Mouse (Mus musculus) limb, embryonic 11.5 days (tissue): ENCODE measurements around the gene Dhx33. TPM values are rescaled to one million over a fixed set of nuclear protein-coding genes. Genes with fewer than 3 reads are reported as not detected.

Source experiments
- ATAC-seq: fragments of 200-750 bp; cut with Nextera tagmentation; 2 replicates; pipeline ENCODE4 v1.8.0; 2017; ENCODE audit warnings: low read depth; ENCODE audit not compliant: insufficient number of reproducible peaks, low FRiP score, low TSS enrichment
- DNase-seq: peaks from one replicate; pipeline ENCODE4 v3.0.0-alpha.2; 2015; ENCODE audit warnings: low spot score
- H3K27ac ChIP-seq: fragments of 300-500 bp; sonication (generic); replicated peaks from 2 replicates; pipeline ENCODE4 v1.5.1; 2014; ENCODE audit warnings: low read depth, mild to moderate bottlenecking, low read length
- H3K27me3 ChIP-seq: fragments of 300-500 bp; sonication (generic); 2 replicates; pipeline ENCODE4 v1.6.1; 2014; ENCODE audit warnings: mild to moderate bottlenecking, low read length, mixed read lengths; ENCODE audit not compliant: control insufficient read depth, insufficient read depth
- H3K36me3 ChIP-seq: fragments of 300-500 bp; sonication (generic); 2 replicates; pipeline ENCODE4 v1.6.1; 2014; ENCODE audit warnings: mild to moderate bottlenecking, low read length, moderate library complexity, mixed read lengths; ENCODE audit not compliant: control insufficient read depth, insufficient read depth
- H3K4me1 ChIP-seq: fragments of 300-500 bp; sonication (generic); 2 replicates; pipeline ENCODE4 v1.6.1; 2014; ENCODE audit warnings: low read length, mixed read lengths; ENCODE audit not compliant: control insufficient read depth, insufficient read depth
- H3K4me2 ChIP-seq: fragments of 300-500 bp; sonication (generic); 2 replicates; pipeline ENCODE4 v1.6.1; 2014; ENCODE audit warnings: low read depth, mild to moderate bottlenecking, moderate library complexity; ENCODE audit not compliant: severe bottlenecking
- H3K4me3 ChIP-seq: fragments of 300-500 bp; sonication (generic); 2 replicates; pipeline ENCODE4 v1.5.1; 2014; ENCODE audit warnings: low read depth, low read length
- H3K9ac ChIP-seq: fragments of 300-500 bp; sonication (generic); 2 replicates; pipeline ENCODE4 v1.6.1; 2014; ENCODE audit warnings: mild to moderate bottlenecking, low read length
- H3K9me3 ChIP-seq: fragments of 300-500 bp; sonication (generic); 2 replicates; pipeline ENCODE4 v1.6.1; 2016; ENCODE audit warnings: low read length; ENCODE audit not compliant: control insufficient read depth
- WGBS: fragments of 180-500 bp; shearing (Covaris S2); extraction: QIAGEN DNeasy Blood & Tissue Kit; methylation state at CpG from one replicate; pipeline ENCODE4 v1.1.7; 2014; 5-methylcytosine and 5-hydroxymethylcytosine counted together
- polyA plus RNA-seq: library from polyadenylated mRNA; unstranded; fragments of >200 nt; fragmentation: Nextera tagmentation; extraction: Ambion mirVana; gene quantifications from 2 replicates; pipeline ENCODE4 v1.2.1, GENCODE M21; 2014

Gene Dhx33
- polyA plus RNA-seq: 29.1 and 31.6 TPM in 2 replicates

GRCm38 (mm10) chr11:71004316-71004773 is at the start of gene Dhx33:
TSS of gene Dhx33 (minus strand) at chr11:71004437.
- under 1% methylated on average over 35 of the region's 35 CpGs for WGBS

GRCm38 (mm10) chr11:71052554-71052953 is 48.3 kb upstream of the Dhx33 start:
- WGBS: 6% methylated on average over 1 of the region's 1 CpGs
- DNase-seq (no peak), ATAC-seq (no peak)
- Histone ChIP-seq H3K36me3 (no peaks in the 10 kb centered on the region), H3K27me3 (no peaks in the 10 kb centered on the region), H3K27ac (no peak overlapping the region), H3K4me1 (no peaks in the 10 kb centered on the region), H3K9ac (no peak overlapping the region), H3K4me3 (no peak overlapping the region), H3K9me3 (no peaks in the 10 kb centered on the region), H3K4me2 (no peak overlapping the region)

More at GRCm38 (mm10) chr11:71004316-71004773, at the start of gene Dhx33:
- peaks cover 5% of the 10 kb centered on the region for H3K36me3 ChIP-seq
- peak; percentile 97 for ATAC-seq
- no peaks in the 10 kb centered on the region for H3K27me3 ChIP-seq
- peak within 1 kb of the TSS; percentile 90 for H3K4me2 ChIP-seq
- H3K4me1 ChIP-seq: peaks cover 5% of the 10 kb centered on the region
- no peaks in the 10 kb centered on the region for H3K9me3 ChIP-seq
- H3K4me3 ChIP-seq: peak within 1 kb of the TSS; percentile 92
- 0 out of 2 replicates have a peak within 1 kb of the TSS, but pooled peaks have one; percentile 56 for H3K27ac ChIP-seq
- peak within 1 kb of the TSS; percentile 69 for H3K9ac ChIP-seq
- peak; percentile 99 for DNase-seq

GRCm38 (mm10) chr11:71039526-71040298 is 35.5 kb upstream of the Dhx33 start:
- Histone ChIP-seq H3K4me1 (no peaks in the 10 kb centered on the region), H3K4me2 (no peak overlapping the region), H3K9ac (no peak overlapping the region), H3K36me3 (no peaks in the 10 kb centered on the region), H3K27me3 (no peaks in the 10 kb centered on the region), H3K9me3 (no peaks in the 10 kb centered on the region), H3K4me3 (no peak overlapping the region), H3K27ac (no peak overlapping the region)
- no peak for DNase-seq
- 94% methylated on average over 5 of the region's 5 CpGs for WGBS
- ATAC-seq: no peak

GRCm38 (mm10) chr11:71033163-71033761 is 29.0 kb upstream of the Dhx33 start, which contains the start of gene 6330403K07Rik:
TSS of gene 6330403K07Rik (minus strand) at chr11:71033513.
- Histone ChIP-seq H3K36me3 (no peaks in the 10 kb centered on the region), H3K4me3 (peak within 1 kb of the TSS; percentile 69), H3K9me3 (no peaks in the 10 kb centered on the region), H3K9ac (peak within 1 kb of the TSS; percentile 87), H3K4me2 (peak within 1 kb of the TSS; percentile 72), H3K27ac (peak within 1 kb of the TSS; percentile 72), H3K4me1 (peaks cover 5% of the 10 kb centered on the region; the same call in 1 of the 2 replicates), H3K27me3 (no peaks in the 10 kb centered on the region)
- ATAC-seq (peak; percentile 98), DNase-seq (peak; percentile 93)
- 0% methylated on average over 30 of the region's 31 CpGs for WGBS

GRCm38 (mm10) chr11:71032491-71033162 is 28.4 kb upstream of the Dhx33 start:
- H3K36me3 ChIP-seq: peaks cover 2% of the 10 kb centered on the region; the same call in 1 of the 2 replicates
- peaks cover 5% of the 10 kb centered on the region; the same call in 1 of the 2 replicates for H3K4me1 ChIP-seq
- H3K4me3 ChIP-seq: peak overlapping the region; percentile 69
- peak overlapping the region; percentile 72 for H3K4me2 ChIP-seq
- WGBS: 7% methylated on average over 26 of the region's 26 CpGs
- DNase-seq (peak; percentile 55), ATAC-seq (no peak)
- H3K9me3 ChIP-seq: no peaks in the 10 kb centered on the region
- peak overlapping the region; percentile 72 for H3K27ac ChIP-seq
- no peaks in the 10 kb centered on the region for H3K27me3 ChIP-seq
- peak overlapping the region; percentile 87 for H3K9ac ChIP-seq

GRCm38 (mm10) chr11:71032070-71032469 is 27.8 kb upstream of the Dhx33 start:
- peak overlapping the region; percentile 69 for H3K4me3 ChIP-seq
- no peak overlapping the region for H3K27ac ChIP-seq
- peaks cover 4% of the 10 kb centered on the region; the same call in 1 of the 2 replicates for H3K36me3 ChIP-seq
- DNase-seq (no peak), ATAC-seq (no peak)
- WGBS: 70% methylated on average over 7 of the region's 7 CpGs
- no peaks in the 10 kb centered on the region for H3K27me3 ChIP-seq
- no peaks in the 10 kb centered on the region for H3K9me3 ChIP-seq
- H3K4me2 ChIP-seq: peak overlapping the region; percentile 72
- peaks cover 5% of the 10 kb centered on the region; the same call in 1 of the 2 replicates for H3K4me1 ChIP-seq
- H3K9ac ChIP-seq: peak overlapping the region; percentile 87

GRCm38 (mm10) chr11:71029403-71030118 is 25.3 kb upstream of the Dhx33 start:
- Histone ChIP-seq H3K27me3 (no peaks in the 10 kb centered on the region), H3K4me1 (peaks cover 5% of the 10 kb centered on the region; the same call in 1 of the 2 replicates), H3K27ac (no peak overlapping the region), H3K4me3 (no peak overlapping the region), H3K9ac (no peak overlapping the region), H3K4me2 (no peak overlapping the region), H3K36me3 (peaks cover 13% of the 10 kb centered on the region; the same call in 1 of the 2 replicates), H3K9me3 (no peaks in the 10 kb centered on the region)
- DNase-seq (no peak), ATAC-seq (no peak)
- 77% methylated on average over 3 of the region's 3 CpGs for WGBS
